Mouse (Mus musculus) CH12.LX (cell line): ENCODE measurements around the gene Pde4b. TPM values are rescaled to one million over a fixed set of nuclear protein-coding genes. Genes with fewer than 3 reads are reported as not detected.

Experiments used
- DNase-seq: peaks from one replicate; pipeline ENCODE4 v3.0.0-alpha.2; 2013; ENCODE audit errors: extremely low read depth
- H3K27ac ChIP-seq: 2 replicates; pipeline ENCODE4 v1.5.1; 2012; ENCODE audit warnings: low read depth, mild to moderate bottlenecking, control low read depth, moderate library complexity; ENCODE audit not compliant: insufficient read depth
- H3K27me3 ChIP-seq: replicated peaks from 2 replicates; pipeline ENCODE3; 2012; ENCODE audit warnings: inconsistent platforms
- H3K36me3 ChIP-seq, 2 experiments: replicated peaks in 1 of 2; 2 replicates each; pipeline versions ENCODE3 to v1.6.1; 2012; ENCODE audit warnings: inconsistent platforms in 1 of 2, low read length in 1 of 2, mild to moderate bottlenecking in 1 of 2, mixed read lengths in 1 of 2, moderate library complexity in 1 of 2; ENCODE audit not compliant: control insufficient read depth in 1 of 2, insufficient read depth in 1 of 2
- H3K4me1 ChIP-seq, 2 experiments: 2 replicates each; pipeline ENCODE4 v1.6.1; 2012; ENCODE audit warnings: inconsistent platforms in 1 of 2, moderate library complexity in 1 of 2; ENCODE audit not compliant: insufficient read depth in 2 of 2, control insufficient read depth in 1 of 2
- H3K4me2 ChIP-seq: 2 replicates; pipeline ENCODE4 v1.6.1; 2012; ENCODE audit warnings: low read depth, mild to moderate bottlenecking, control low read depth; ENCODE audit not compliant: poor library complexity, insufficient read depth, severe bottlenecking
- H3K4me3 ChIP-seq, 3 experiments: fragments of 150-350 bp in 1 of 3; sonication (generic) in 1 of 3; replicated peaks in 1 of 3; 2 replicates each; pipeline versions ENCODE3 to v1.5.1; 2011 to 2012; ENCODE audit warnings: low read depth in 2 of 3, low read length in 2 of 3, mild to moderate bottlenecking in 2 of 3, moderate library complexity in 2 of 3, control low read depth in 1 of 3, improper control_type of control experiment in 1 of 3, inconsistent platforms in 1 of 3, mixed read lengths in 1 of 3; ENCODE audit not compliant: poor library complexity in 1 of 3
- H3K79me2 ChIP-seq: replicated peaks from 2 replicates; pipeline ENCODE4 v1.6.1; 2012; ENCODE audit warnings: mild to moderate bottlenecking, moderate library complexity; ENCODE audit not compliant: control insufficient read depth, poor library complexity, insufficient read depth, severe bottlenecking; ENCODE audit errors: extremely low read depth
- H3K9ac ChIP-seq: 2 replicates; pipeline ENCODE4 v1.6.1; 2012; ENCODE audit warnings: low read depth, mild to moderate bottlenecking, control low read depth, moderate library complexity; ENCODE audit not compliant: insufficient read depth
- H3K9me3 ChIP-seq: replicated peaks from 2 replicates; pipeline ENCODE3; 2012; ENCODE audit warnings: low read length, inconsistent platforms, mixed read lengths
- CHD1 ChIP-seq: IDR thresholded peaks from 2 replicates; pipeline ENCODE4 v1.6.1; 2012; ENCODE audit warnings: low read depth, low read length, improper control_type of control experiment, inconsistent platforms
- E2F4 ChIP-seq: IDR thresholded peaks from 2 replicates; pipeline ENCODE4 v1.6.1; 2011; ENCODE audit warnings: low read depth, low read length, improper control_type of control experiment; ENCODE audit not compliant: insufficient replicate concordance
- ELF1 ChIP-seq: IDR thresholded peaks from 2 replicates; pipeline ENCODE4 v1.6.1; 2014; ENCODE audit warnings: low read depth, mild to moderate bottlenecking, inconsistent platforms, low read length, improper control_type of control experiment
- EP300 ChIP-seq: IDR thresholded peaks from 2 replicates; pipeline ENCODE4 v1.6.1; 2011; ENCODE audit warnings: low read length, improper control_type of control experiment
- GABPA ChIP-seq: IDR thresholded peaks from 2 replicates; pipeline ENCODE4 v1.6.1; 2012; ENCODE audit warnings: low read depth, low read length, improper control_type of control experiment, inconsistent platforms; ENCODE audit not compliant: insufficient replicate concordance
- HCFC1 ChIP-seq: IDR thresholded peaks from 2 replicates; pipeline ENCODE4 v1.6.1; 2012; ENCODE audit warnings: low read depth, mild to moderate bottlenecking, inconsistent platforms, low read length, improper control_type of control experiment
- JUN ChIP-seq: IDR thresholded peaks from 2 replicates; pipeline ENCODE4 v1.6.1; 2011; ENCODE audit warnings: low read depth, mild to moderate bottlenecking, low read length, improper control_type of control experiment, moderate library complexity; ENCODE audit not compliant: insufficient read depth
- JUND ChIP-seq: conservative IDR thresholded peaks from 2 replicates; pipeline ENCODE4 v1.6.1; 2011; ENCODE audit warnings: low read depth, low read length, improper control_type of control experiment
- MAFK ChIP-seq: IDR thresholded peaks from 2 replicates; pipeline ENCODE4 v1.6.1; 2011; ENCODE audit warnings: low read length, improper control_type of control experiment; ENCODE audit not compliant: insufficient replicate concordance
- MAX ChIP-seq: IDR thresholded peaks from 2 replicates; pipeline ENCODE4 v1.6.1; 2011; ENCODE audit warnings: low read length, improper control_type of control experiment
- MEF2A ChIP-seq: IDR thresholded peaks from 2 replicates; pipeline ENCODE4 v1.6.1; 2014; ENCODE audit warnings: low read depth, mild to moderate bottlenecking, inconsistent platforms, low read length, improper control_type of control experiment, borderline replicate concordance
- MXI1 ChIP-seq: IDR thresholded peaks from 2 replicates; pipeline ENCODE4 v1.6.1; 2011; ENCODE audit warnings: mild to moderate bottlenecking, low read depth, low read length, improper control_type of control experiment
- MYC ChIP-seq: IDR thresholded peaks from 2 replicates; pipeline ENCODE4 v1.6.1; 2011; ENCODE audit warnings: low read depth, mild to moderate bottlenecking, improper control_type of control experiment, low read length
- NELFE ChIP-seq: IDR thresholded peaks from 2 replicates; pipeline ENCODE4 v1.6.1; 2011; ENCODE audit warnings: low read depth, low read length, improper control_type of control experiment
- PAX5 ChIP-seq: IDR thresholded peaks from 2 replicates; pipeline ENCODE4 v1.6.1; 2012; ENCODE audit warnings: low read length, inconsistent platforms, mixed read lengths
- POLR2A ChIP-seq: IDR thresholded peaks from 2 replicates; pipeline ENCODE4 v1.6.1; 2011; ENCODE audit warnings: low read depth, mild to moderate bottlenecking, improper control_type of control experiment, low read length
- RCOR1 ChIP-seq: conservative IDR thresholded peaks from 2 replicates; pipeline ENCODE4 v1.6.1; 2012; ENCODE audit warnings: low read depth, mild to moderate bottlenecking, inconsistent platforms, low read length, improper control_type of control experiment
- SIN3A ChIP-seq: IDR thresholded peaks from 2 replicates; pipeline ENCODE4 v1.6.1; 2012; ENCODE audit warnings: low read length, improper control_type of control experiment, inconsistent platforms
- SMC3 ChIP-seq: IDR thresholded peaks from 2 replicates; pipeline ENCODE4 v1.6.1; 2011; ENCODE audit warnings: low read depth, low read length, improper control_type of control experiment
- TCF12 ChIP-seq: IDR thresholded peaks from 2 replicates; pipeline ENCODE4 v1.6.1; 2014; ENCODE audit warnings: low read depth, mild to moderate bottlenecking, inconsistent platforms, low read length, improper control_type of control experiment
- UBTF ChIP-seq: IDR thresholded peaks from 2 replicates; pipeline ENCODE4 v1.6.1; 2012; ENCODE audit warnings: low read depth, mild to moderate bottlenecking, inconsistent platforms, low read length, improper control_type of control experiment, moderate library complexity
- USF1 ChIP-seq: IDR thresholded peaks from 2 replicates; pipeline ENCODE4 v1.6.1; 2014; ENCODE audit warnings: low read depth, mild to moderate bottlenecking, inconsistent platforms, low read length, improper control_type of control experiment
- USF2 ChIP-seq: conservative IDR thresholded peaks from 2 replicates; pipeline ENCODE4 v1.6.1; 2011; ENCODE audit warnings: low read depth, low read length, improper control_type of control experiment
- ZMIZ1 ChIP-seq: IDR thresholded peaks from 2 replicates; pipeline ENCODE4 v1.6.1; 2012; ENCODE audit warnings: low read depth, mild to moderate bottlenecking, inconsistent platforms, low read length, improper control_type of control experiment
- dilution Hi-C: fragments of 300-500 bp; cut with MboI; formaldehyde crosslinking; loops from 2 replicates; pipeline ENCODE4 v1.14.3; 2020; ENCODE audit warnings: low sequenced_read_pairs; ENCODE audit not compliant: extremely low pct_unique_long_range_greater_than_20kb, extremely low pct_ligation_motif_present
- in situ Hi-C: fragments of 300-500 bp; cut with MboI; formaldehyde crosslinking; loops from 3 replicates; pipeline ENCODE4 v1.14.3; 2019; ENCODE audit warnings: low sequenced_read_pairs, low pct_ligation_motif_present, low pct_unique_long_range_greater_than_20kb, mixed read lengths
- polyA plus RNA-seq: library from polyadenylated mRNA; unstranded; fragments of >175 nt; gene quantifications from 2 replicates; pipeline ENCODE4 v1.2.1, GENCODE M21; 2012; ENCODE audit warnings: low read depth; ENCODE audit not compliant: insufficient read length
- total RNA-seq, 2 experiments: library from RNA; depleted of rRNA; stranded (reverse); fragments of 300-350 nt in 1 of 2; fragments of >200 nt in 1 of 2; gene quantifications; 2 replicates each; pipeline ENCODE4 v1.2.3; 2012 to 2014

Pde4b gene
- total and polyA plus RNA-seq, 3 experiments = 9.6 to 24.2 (median 21.8) TPM

GRCm38 (mm10) chr4:102520669-102521261 lies 433.4 kb downstream of the Pde4b start (continued):
- no peak for TF ChIP-seq PAX5
- 0 out of 2 replicates have a peak, but pooled peaks have one; percentile 30 for TF ChIP-seq JUND
- peak; percentile 58; the same call in 1 of the 2 replicates for TF ChIP-seq MXI1
- TF ChIP-seq RCOR1 = no peak
- TF ChIP-seq USF1 = no peak
- peak; percentile 73 for TF ChIP-seq MEF2A

GRCm38 (mm10) chr4:102521434-102521833 lies 434.1 kb downstream of the Pde4b start:
- H3K79me2 ChIP-seq = no peaks in the 10 kb centered on the region
- dilution Hi-C loops (no loop called here), in situ Hi-C loops (no loop called here)
- peak overlapping the region; percentile 66 for H3K27ac ChIP-seq
- H3K36me3 ChIP-seq = no peaks in the 10 kb centered on the region
- DNase-seq = peak; percentile 52
- no peaks in the 10 kb centered on the region for H3K27me3 ChIP-seq
- peak overlapping the region; percentile 46 for H3K9ac ChIP-seq
- TF ChIP-seq ZMIZ1 (0 out of 2 replicates have a peak, but pooled peaks have one; percentile 21), TCF12 (0 out of 2 replicates have a peak, but pooled peaks have one; percentile 3), NELFE (0 out of 2 replicates have a peak, but pooled peaks have one; percentile 16), ELF1 (no peak), MYC (peak; percentile 83), MAX (peak; percentile 95), EP300 (peak; percentile 38), JUN (peak; percentile 50), MAFK (no peak), USF2 (peak; percentile 25; the same call in 1 of the 2 replicates), JUND (peak; percentile 60; the same call in 1 of the 2 replicates), CHD1 (peak; percentile 27; the same call in 1 of the 2 replicates), UBTF (no peak), MXI1 (no peak)
- TF ChIP-seq, all 38 proteins: peak for 10
- H3K4me1 ChIP-seq = peaks cover 31 to 75% of the 10 kb centered on the region in 2 experiments
- no peaks in the 10 kb centered on the region for H3K9me3 ChIP-seq
- H3K4me3 ChIP-seq = peak overlapping the region in 1 of 3 experiments; percentile 22
- H3K4me2 ChIP-seq = peak overlapping the region; percentile 79

GRCm38 (mm10) chr4:102527361-102527760 lies 440.0 kb downstream of the Pde4b start:
- no peaks in the 10 kb centered on the region for H3K79me2 ChIP-seq
- H3K4me2 ChIP-seq = no peak overlapping the region
- no peaks in the 10 kb centered on the region for H3K27me3 ChIP-seq
- no peak overlapping the region for H3K9ac ChIP-seq
- H3K27ac ChIP-seq = no peak overlapping the region
- H3K4me3 ChIP-seq = no peak overlapping the region
- no peak for DNase-seq
- H3K36me3 ChIP-seq = no peaks in the 10 kb centered on the region
- dilution Hi-C loops = no loop called here
- no peak for TF ChIP-seq SIN3A
- TF ChIP-seq EP300 = no peak
- no peak for TF ChIP-seq JUN
- TF ChIP-seq PAX5 = no peak
- no peak for TF ChIP-seq ELF1
- no peak for TF ChIP-seq E2F4
- no peak for TF ChIP-seq POLR2A
- no peak for TF ChIP-seq HCFC1
- TF ChIP-seq MEF2A = no peak
- TF ChIP-seq TCF12 = no peak
- no peak for TF ChIP-seq SMC3
- TF ChIP-seq GABPA = no peak
- TF ChIP-seq, all 38 proteins: peak for 0
- peaks cover 25 to 68% of the 10 kb centered on the region in 2 experiments for H3K4me1 ChIP-seq
- no peaks in the 10 kb centered on the region for H3K9me3 ChIP-seq
- in situ Hi-C loops = no loop called here
